Mouse (Mus musculus) gastrocnemius, adult 2 months (tissue): Measurements from ENCODE around the gene Ergic1. TPM values are rescaled to one million over a fixed set of nuclear protein-coding genes. Genes with fewer than 3 reads are reported as not detected.
A peak's percentile ranks its signal among the peaks of the same experiment; 100 is the strongest.

Source experiments
- DNase-seq: peaks from one replicate; pipeline ENCODE4 v3.0.0; 2022
- H3K27ac ChIP-seq: fragments of 200-600 bp; 2 replicates; pipeline ENCODE4 v1.8.1; 2022; ENCODE audit warnings: mild to moderate bottlenecking
- H3K4me3 ChIP-seq: fragments of 200-600 bp; 2 replicates; pipeline ENCODE4 v1.8.1; 2022; ENCODE audit warnings: mild to moderate bottlenecking, moderate library complexity
- CTCF ChIP-seq: fragments of 200-600 bp; IDR thresholded peaks from 2 replicates; pipeline ENCODE4 v1.8.1; 2022; ENCODE audit warnings: antibody characterized with exemption, mild to moderate bottlenecking, moderate library complexity
- intact Hi-C: fragments of 180-260 bp; cut with DNase I; formaldehyde crosslinking; loops from one replicate; pipeline ENCODE4 v1.15.1; 2025
- total RNA-seq, 2 experiments: library from RNA; stranded (reverse); gene quantifications; 2 replicates each; pipeline ENCODE4 v1.2.3; 2021

The Ergic1 gene
- total RNA-seq, 2 experiments from 2014 or later, result 40.3 to 60.3 TPM

- intact Hi-C loops, result loop anchor here (10.0 kb wide), 1 partner anchor 109 kb away; no protein-coding TSS in a partner anchor
- H3K27ac ChIP-seq, result no peak overlapping the region
- TF ChIP-seq CTCF, result no peak
These were observed 104.3 kb downstream of the Ergic1 start for GRCm38 (mm10) chr17:26665600-26665999.

GRCm38 (mm10) chr17:26671268-26671667 is 110.0 kb downstream of the Ergic1 start:
- TF ChIP-seq CTCF, result no peak
- Histone ChIP-seq H3K4me3 (no peak overlapping the region), H3K27ac (peak overlapping the region; percentile 79)
- DNase-seq, result no peak
- intact Hi-C loops, result no loop called here

More at GRCm38 (mm10) chr17:26665600-26665999, 104.3 kb downstream of the Ergic1 start:
- no peak overlapping the region for H3K4me3 ChIP-seq
- DNase-seq, result no peak

- DNase-seq, result no peak
- H3K4me3 ChIP-seq, result peak overlapping the region; percentile 85
- H3K27ac ChIP-seq, result peak overlapping the region; percentile 97
- intact Hi-C loops, result loop anchor here (5.0 kb wide), 1 partner anchor 41 kb away; the partner anchor contains the start of gene Crebrf
- TF ChIP-seq CTCF, result no peak
These were observed 114.6 kb downstream of the Ergic1 start for GRCm38 (mm10) chr17:26675845-26676244.

- DNase-seq, result peak; percentile 93
- Histone ChIP-seq H3K27ac (peak overlapping the region; percentile 97), H3K4me3 (peak overlapping the region; percentile 85)
- TF ChIP-seq CTCF, result no peak
- intact Hi-C loops, result loop anchor here (5.0 kb wide), 1 partner anchor 41 kb away; the partner anchor contains the start of gene Crebrf
These were observed 114.9 kb downstream of the Ergic1 start for GRCm38 (mm10) chr17:26676252-26676615.

- peak; percentile 33 for TF ChIP-seq CTCF
- Histone ChIP-seq H3K4me3 (peak overlapping the region; percentile 85), H3K27ac (peak overlapping the region; percentile 97)
- DNase-seq, result peak; percentile 90
- intact Hi-C loops, result loop anchor here (5.0 kb wide), 1 partner anchor 41 kb away; the partner anchor contains the start of gene Crebrf
These were observed 115.5 kb downstream of the Ergic1 start for GRCm38 (mm10) chr17:26676616-26677376.

GRCm38 (mm10) chr17:26677711-26678637 is 116.7 kb downstream of the Ergic1 start:
- TF ChIP-seq CTCF, result no peak
- Histone ChIP-seq H3K4me3 (peak overlapping the region; percentile 85), H3K27ac (peak overlapping the region; percentile 97)
- no peak for DNase-seq
- intact Hi-C loops, result loop anchor here (5.0 kb wide), 1 partner anchor 39 kb away; the partner anchor contains the start of gene Crebrf

- intact Hi-C loops, result no loop called here
- no peak for DNase-seq
- TF ChIP-seq CTCF, result peak; percentile 32; the same call in 1 of the 2 replicates
- no peak overlapping the region for H3K4me3 ChIP-seq
- no peak overlapping the region for H3K27ac ChIP-seq
These were observed 120.0 kb downstream of the Ergic1 start for GRCm38 (mm10) chr17:26681276-26681675.

- no peak for DNase-seq
- Histone ChIP-seq H3K4me3 (no peak overlapping the region), H3K27ac (peak overlapping the region; percentile 20; the same call in 1 of the 2 replicates)
- intact Hi-C loops, result no loop called here
- no peak for TF ChIP-seq CTCF
These were observed 125.2 kb downstream of the Ergic1 start for GRCm38 (mm10) chr17:26686334-26687000.

- TF ChIP-seq CTCF, result no peak
- H3K4me3 ChIP-seq, result no peak overlapping the region
- intact Hi-C loops, result no loop called here
- DNase-seq, result no peak
- H3K27ac ChIP-seq, result peak overlapping the region; percentile 68
These were observed 127.8 kb downstream of the Ergic1 start for GRCm38 (mm10) chr17:26688795-26689735.

GRCm38 (mm10) chr17:26689810-26690209 is 128.5 kb downstream of the Ergic1 start:
- TF ChIP-seq CTCF, result no peak
- DNase-seq, result no peak
- intact Hi-C loops, result no loop called here
- H3K4me3 ChIP-seq, result no peak overlapping the region
- peak overlapping the region; percentile 68 for H3K27ac ChIP-seq

- intact Hi-C loops, result no loop called here
- no peak for TF ChIP-seq CTCF
- DNase-seq, result no peak
- Histone ChIP-seq H3K27ac (peak overlapping the region; percentile 68), H3K4me3 (no peak overlapping the region)
These were observed 128.9 kb downstream of the Ergic1 start for GRCm38 (mm10) chr17:26690236-26690635.
